Mouse (Mus musculus): ENCODE data around the gene Gm42791. TPM values are rescaled to one million over a fixed set of nuclear protein-coding genes. Genes with fewer than 3 reads are reported as not detected.

The Gm42791 gene
- total RNA-seq (2023): 1 to 10 TPM; 1.6 to 2.9 TPM

DNA sequence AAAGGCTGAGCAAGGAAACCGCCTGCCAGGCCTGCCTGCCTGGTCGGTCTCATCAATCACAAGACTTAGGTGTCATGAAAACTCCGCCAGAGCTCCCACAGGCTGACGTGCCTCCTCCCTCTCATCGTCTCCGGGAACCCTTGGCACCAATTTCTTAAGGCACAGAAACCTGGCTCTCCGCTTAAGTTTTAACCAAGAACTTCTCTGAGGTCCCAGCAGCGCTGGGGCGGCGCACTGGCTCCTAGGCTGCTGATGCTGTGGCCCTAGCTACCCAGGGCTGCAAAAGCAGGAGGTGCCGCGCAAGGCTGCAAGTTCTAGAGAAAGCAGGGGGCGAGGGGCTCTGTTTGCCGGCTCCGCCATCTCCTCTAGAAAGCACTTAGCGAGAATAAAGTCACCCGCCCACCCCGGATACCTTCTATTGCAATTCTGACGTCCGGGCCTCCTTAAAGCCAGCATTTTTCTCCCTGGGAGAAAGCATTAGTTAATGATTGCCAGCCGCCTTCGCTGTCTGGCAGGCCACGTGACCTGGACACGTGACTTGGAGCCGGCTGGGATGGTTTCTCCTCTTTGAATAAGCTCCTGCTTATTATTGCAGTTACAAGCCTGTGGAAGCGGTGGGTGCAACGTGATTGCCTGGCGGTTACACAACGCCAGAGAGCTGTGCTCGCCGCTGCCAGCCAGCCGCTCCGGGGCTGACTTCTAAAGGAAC lies at the start of gene Gm42791:
Gene Gm42791, minus strand, starts transcription at position 442 of the 709 bp plus-strand sequence.

GRCm38 (mm10) chr5:148929116-148929449 lies 65.9 kb downstream of the Gm42791 start, which contains the start of gene Katnal1:
Gene Katnal1 (minus strand): TSS chr5:148929320.

Other genes with a start within 250 kb of the Gm42791 start
- 1 to 10 TPM; 3.0 to 3.2 TPM for gene Katnal1, start 65.8 kb downstream of the Gm42791 start, total RNA-seq (2023)
- 10 to 100 TPM; 20.7 to 21.6 TPM for gene Uspl1, start 189.2 kb upstream of the Gm42791 start, total RNA-seq (2023)
- gene Hmgb1, start 189.3 kb upstream of the Gm42791 start, total RNA-seq (2023): 100 to 1,000 TPM; 277 to 291 TPM

All from neutrophil, adult 83 days (primary cell).